Mouse (Mus musculus) adrenal gland, postnatal 4 days (tissue): ENCODE data around the gene Slc35f3. TPM values are rescaled to one million over a fixed set of nuclear protein-coding genes. Genes with fewer than 3 reads are reported as not detected.

Experiments
- DNase-seq, 2 experiments: peaks; one replicate each; pipeline ENCODE4 v3.0.0; 2021 to 2022; ENCODE audit warnings: low spot score in 2 of 2, mixed read lengths in 2 of 2
- long read RNA-seq, 2 experiments: library from polyadenylated mRNA; stranded (forward); transcript quantifications; one replicate each; pipeline ENCODE4 v2.0.0; 2021
- total RNA-seq, 2 experiments: library from RNA; stranded (reverse); gene quantifications; 2 replicates each; pipeline ENCODE4 v1.2.3; 2021

Gene Slc35f3
- total RNA-seq: 1 to 10 TPM; 2.9 to 3.4 TPM
- long read RNA-seq, experiment 1, partial matches to known transcripts: 1 of 5 reads
- long read RNA-seq, experiment 1, other reads (novel, unspliced or antisense): 2 of 5 reads
- long read RNA-seq, experiment 2, partial matches to known transcripts: 1 of 6 reads
- long read RNA-seq, experiment 2, other reads (novel, unspliced or antisense): 4 of 6 reads

- peak in 1 of 2 experiments; percentile 9 for DNase-seq
Observed at GRCm38 (mm10) chr8:126298296-126299093, at the start of gene Slc35f3. Gene Slc35f3, plus strand, starts transcription at chr8:126298558.

DNA sequence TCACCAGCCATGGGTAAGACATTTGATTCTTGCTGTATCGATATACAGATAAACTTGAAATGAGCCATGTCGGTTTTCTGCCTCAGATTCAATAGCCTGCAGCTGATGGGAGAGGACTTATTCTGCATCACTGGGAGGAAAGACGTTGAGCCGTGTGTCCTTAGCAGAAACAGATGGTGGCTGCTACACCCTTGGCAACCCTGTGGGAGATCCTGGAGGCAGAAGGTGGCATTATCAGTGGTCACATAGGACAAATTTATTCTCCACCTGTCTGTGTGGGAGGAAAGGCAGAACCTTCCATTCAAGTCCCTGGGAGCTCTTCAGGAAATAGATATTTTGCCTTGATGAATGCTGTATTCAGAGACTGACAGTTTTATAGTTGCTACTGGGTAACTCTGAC is 47.9 kb upstream of the Slc35f3 start:
- DNase-seq: no peak

DNA sequence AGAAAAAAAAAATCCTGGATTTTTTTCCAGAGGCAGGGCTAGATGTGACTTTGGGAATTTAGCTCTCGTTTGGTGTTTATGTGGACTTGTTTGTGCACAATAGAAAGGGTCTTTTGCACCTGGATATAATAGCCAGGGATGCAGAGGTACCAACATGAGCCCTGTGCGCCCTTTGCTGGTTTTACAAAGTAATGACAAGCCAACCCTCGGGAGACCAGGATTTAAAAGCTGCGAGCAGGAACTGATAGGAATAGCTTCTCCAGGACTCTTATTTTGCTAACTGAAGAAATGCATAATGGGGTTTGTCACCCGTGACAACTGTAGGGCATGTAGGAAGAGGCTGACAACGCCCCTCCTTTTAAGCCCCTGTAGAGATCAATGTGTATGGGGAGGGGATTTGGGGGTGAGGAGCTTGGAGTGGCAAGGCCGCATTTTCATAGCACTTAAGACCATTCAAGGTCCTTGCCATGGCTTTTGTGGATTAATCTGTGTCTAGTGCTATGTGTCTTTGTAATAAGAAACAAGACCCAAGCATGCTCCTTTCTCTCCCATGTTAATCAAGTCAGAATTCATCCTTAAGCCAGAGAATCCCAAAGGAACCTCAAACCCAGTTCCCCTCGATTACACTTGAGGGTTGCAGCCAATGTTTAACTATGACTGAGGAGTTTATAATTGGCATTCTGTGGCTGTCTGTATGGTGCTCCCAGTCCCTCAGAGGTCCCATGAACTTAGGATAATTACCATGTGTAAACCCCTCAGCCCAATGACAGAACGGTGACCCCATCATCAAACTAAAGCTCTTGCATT is 41.6 kb upstream of the Slc35f3 start:
- no peak for DNase-seq

DNA sequence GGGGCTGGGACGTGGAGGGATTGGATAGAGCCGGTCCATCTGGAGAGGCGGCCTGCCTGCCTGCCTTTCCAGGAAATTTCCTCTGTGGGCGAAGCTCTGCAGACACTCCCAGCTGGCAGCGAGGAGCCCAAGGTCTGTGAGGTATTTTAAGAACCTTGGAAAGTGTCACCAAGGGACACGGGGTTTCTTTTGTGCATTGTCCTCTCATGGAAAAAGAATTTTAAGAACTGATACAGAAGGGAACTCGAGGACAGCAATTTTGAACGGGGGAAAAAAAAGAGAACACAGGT is 41.0 kb upstream of the Slc35f3 start:
- DNase-seq: no peak

DNA sequence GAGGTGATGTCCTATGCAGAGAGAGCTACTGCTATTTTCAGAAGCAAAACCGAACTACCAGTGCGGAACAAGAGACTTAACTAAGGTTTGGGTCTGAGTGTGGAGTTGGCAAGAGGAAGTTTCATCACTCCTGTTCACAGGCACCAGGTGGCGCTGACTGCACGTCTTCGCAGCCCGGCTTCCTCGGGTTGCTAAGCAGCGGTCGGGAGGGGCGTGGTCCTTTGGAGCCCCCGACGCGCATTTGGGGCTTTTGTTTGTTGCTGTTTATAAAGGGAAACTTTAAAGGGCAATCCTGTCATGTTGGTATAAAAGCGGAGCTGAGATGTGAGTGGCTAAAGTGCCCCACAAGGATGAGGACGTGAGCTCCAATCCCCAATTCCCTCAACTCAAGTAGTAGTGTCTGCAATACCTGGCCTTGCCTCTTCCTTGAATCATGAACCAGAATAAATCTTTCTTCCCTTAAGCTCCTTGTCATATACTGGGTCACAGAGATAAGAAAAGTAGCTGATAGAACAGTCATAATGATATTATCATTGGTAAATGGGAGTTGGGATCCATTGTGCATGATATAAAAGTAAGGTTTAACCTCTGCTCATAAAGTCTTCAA is 40.1 kb upstream of the Slc35f3 start:
- DNase-seq: peak; percentile 40 to 53

DNA sequence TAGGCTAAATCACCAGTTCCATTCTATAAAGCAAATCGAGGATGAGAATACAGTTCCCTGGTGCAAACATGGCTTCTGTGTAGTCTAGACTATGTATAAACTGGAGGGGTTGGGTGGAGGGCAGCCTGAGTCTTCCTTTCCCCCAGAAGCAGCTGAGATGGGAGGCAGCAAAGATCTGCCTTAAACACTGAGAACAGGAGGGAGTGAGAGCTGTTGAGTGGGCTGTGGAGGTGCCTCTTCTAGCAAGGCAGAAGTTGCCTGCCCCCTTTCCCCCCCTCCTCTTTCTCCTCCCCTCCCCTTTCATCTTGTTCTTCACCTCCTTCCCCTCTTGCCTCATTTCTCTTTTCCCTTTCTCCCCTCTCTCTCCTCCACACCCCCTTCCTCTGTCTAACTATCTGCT is 33.2 kb upstream of the Slc35f3 start:
- no peak for DNase-seq

DNA sequence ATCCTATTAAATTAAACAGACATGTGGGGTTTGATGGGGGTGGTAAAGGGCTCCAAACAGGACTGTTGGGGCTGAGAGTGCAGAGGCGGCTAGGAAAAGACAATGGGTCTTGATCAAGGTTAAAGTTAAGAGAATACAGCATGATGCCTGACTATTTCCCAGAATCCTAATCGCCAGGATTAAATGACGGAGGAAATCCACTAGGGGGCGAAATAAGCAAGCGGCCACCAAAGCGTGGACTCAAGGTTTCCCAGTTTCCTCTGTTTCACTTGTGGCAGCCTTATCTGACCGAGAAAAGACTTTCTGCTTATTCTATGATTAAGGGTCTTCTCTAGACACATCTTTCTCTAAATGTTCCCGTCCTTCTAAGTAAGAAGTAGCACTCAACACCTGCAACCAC is 31.2 kb upstream of the Slc35f3 start:
- no peak for DNase-seq

- no peak for DNase-seq
Observed at GRCm38 (mm10) chr8:126269733-126270132, 28.6 kb upstream of the Slc35f3 start.

GRCm38 (mm10) chr8:126272445-126272844 is 25.9 kb upstream of the Slc35f3 start:
- no peak for DNase-seq

DNA sequence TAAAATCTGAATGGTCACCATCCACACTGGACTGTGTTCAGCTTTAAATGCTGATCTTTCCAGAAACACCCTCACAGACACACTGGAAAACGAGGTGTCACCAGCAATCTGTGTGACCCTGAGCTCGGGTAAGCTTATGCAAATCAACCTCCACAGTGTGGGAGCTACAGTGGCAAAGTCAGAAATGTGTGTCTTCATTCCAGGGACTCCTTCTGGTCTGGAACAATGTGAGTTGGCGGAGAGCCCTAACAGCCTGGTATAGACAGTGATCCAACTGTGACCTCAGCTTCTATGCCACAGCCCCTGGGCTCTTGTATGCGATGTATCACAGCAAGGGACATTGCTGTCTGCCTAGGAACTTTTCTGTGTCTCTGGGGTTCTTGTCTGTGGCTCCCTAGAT is 25.3 kb upstream of the Slc35f3 start:
- DNase-seq: no peak

GRCm38 (mm10) chr8:126274866-126275360 is 23.4 kb upstream of the Slc35f3 start:
- no peak for DNase-seq

GRCm38 (mm10) chr8:126275886-126276285 is 22.5 kb upstream of the Slc35f3 start:
- no peak for DNase-seq

DNA sequence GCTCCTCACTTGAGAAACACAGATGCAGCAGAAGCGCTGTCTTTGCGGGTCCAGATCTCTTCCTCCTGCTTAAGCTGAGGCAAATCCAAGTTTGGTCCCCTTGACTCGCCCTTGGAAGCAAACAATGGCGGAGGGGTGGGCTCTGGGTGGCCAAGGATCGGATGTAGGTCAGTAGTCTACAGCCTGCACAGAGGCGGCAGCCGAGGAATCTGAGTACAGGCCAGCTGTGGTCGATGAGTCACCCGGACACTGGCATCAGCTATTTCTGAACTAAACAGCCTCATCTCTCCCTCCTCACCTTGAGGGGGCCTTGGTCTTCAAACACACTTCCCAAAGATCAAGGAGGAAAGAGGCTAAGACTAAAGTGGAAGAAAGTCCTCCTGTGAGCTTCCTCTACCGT is 6.4 kb upstream of the Slc35f3 start:
- peak in 1 of 2 experiments; percentile 28 for DNase-seq

DNA sequence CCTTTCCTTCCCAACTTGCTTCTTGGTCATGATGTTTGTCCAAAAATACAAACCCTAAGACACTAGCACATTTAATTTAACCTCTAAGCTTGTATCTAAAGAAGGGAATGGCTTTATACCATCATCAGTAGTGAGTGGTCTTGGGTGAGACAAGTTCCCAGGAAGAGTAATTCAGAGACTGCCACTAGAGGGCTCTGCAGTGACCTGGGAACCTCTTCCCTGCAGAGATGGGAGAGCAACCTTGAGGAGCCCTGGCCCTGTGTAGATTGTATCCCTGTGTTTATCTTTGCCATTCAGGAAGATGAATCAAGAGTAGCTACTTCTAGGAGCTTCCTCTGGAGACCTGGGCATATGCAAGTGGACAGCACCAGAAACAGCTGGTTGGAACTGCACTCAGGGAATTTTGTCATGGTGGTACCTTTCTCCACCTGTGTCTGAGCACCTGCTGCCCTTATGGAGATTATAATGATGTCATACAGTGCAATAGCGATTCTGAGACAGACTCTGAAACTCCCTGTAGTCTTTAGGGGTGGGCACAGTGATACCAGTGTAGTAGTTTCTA is 993 bp upstream of the Slc35f3 start:
- no peak for DNase-seq

GRCm38 (mm10) chr8:126299333-126299732 is 975 bp downstream of the Slc35f3 start:
- DNase-seq: no peak

GRCm38 (mm10) chr8:126300350-126300749 is 2.0 kb downstream of the Slc35f3 start:
- DNase-seq: no peak

DNA sequence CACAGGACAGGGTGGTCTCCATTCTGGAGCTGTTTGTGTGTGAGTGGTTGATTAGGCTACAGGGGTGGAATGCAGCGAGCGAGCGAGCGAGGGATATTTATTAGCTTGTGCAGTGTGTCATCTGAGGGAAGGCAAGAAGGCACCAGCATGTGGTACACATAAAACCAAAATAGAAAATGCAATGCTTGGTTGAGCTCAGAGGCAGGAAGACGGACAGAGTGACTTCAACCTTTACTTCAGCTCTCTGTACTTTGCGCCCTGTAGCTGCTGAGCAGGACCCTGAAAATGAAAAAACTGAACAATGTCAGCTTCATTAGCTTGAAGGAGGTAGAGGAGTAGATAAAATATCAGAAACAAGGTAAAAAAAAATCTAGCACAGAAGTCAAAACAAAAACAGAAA is 3.2 kb downstream of the Slc35f3 start:
- no peak for DNase-seq

- no peak for DNase-seq
Observed at GRCm38 (mm10) chr8:126307164-126307563, 8.8 kb downstream of the Slc35f3 start.

DNA sequence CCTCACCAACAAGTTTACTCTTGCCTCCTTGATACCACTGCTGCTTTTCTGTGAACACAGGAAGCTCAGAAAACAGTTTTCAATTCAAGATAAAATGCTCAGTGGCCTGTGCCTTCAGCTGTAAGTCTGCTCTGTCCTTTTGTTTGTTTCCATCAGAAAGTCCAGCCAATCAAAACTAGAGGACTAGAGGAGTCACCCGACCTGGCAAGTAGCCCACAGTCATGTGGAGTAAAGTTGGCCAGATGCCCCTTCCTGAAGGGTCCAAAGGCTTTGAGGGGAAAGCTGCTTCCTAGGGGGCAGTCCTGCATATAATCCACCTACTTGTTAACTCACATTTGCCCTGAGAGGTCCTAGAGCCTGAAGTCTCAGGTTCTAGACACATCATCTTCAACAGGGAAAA is 10.7 kb downstream of the Slc35f3 start:
- peak in 1 of 2 experiments; percentile 46 for DNase-seq

- DNase-seq: no peak
Observed at GRCm38 (mm10) chr8:126324931-126325330, 26.6 kb downstream of the Slc35f3 start.

DNA sequence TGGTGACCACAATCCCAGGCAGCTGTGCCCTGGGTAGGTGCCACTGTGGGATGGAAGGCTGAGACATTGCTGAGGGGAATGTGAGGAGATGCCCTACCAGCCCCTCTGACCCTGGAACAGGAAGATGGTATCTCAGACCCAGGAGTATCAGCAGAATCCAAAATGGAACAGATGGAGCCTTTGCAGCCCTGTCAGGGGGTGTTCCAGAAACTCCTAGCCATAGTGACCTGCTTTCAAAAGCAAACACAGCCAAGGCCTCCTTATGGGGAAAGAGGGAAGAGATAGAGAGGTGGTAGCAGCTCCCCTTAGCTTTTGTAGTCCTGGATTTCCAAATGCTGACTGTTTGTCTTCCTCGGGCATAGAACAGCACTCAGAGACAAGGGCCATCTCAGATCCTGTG is 27.8 kb downstream of the Slc35f3 start:
- no peak for DNase-seq
